Mouse (Mus musculus): ENCODE results near the gene Asic2. TPM values are rescaled to one million over a fixed set of nuclear protein-coding genes. Genes with fewer than 3 reads are reported as not detected.

The Asic2 gene
- polyA plus RNA-seq (2014; fragmentation: Nextera tagmentation; extraction: Ambion mirVana) = 8.7 and 11.4 TPM in 2 replicates

DNA sequence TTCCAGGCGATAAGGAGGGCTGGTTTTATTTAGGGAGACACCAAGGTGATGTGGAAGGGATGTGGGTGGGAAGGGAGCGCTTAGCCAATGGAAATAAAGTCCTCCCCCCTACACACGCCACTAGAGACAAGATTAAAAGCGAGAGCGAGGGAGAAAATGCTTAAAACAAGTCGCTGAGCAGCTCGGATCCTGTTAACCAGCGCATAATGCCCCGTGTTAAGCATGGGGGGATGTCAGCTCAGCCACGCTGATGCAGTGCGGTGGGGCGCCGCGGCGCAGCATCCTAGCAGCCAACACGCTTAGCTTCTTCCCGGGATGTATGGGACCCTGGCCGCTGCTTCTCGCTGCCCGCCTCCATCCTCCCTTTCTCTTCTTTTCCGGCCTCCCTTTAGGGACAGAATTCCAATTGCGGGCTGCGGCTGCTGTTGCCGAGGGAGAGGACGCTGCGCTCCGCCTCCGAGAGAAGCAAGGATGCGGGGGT lies at the start of gene Asic2:
Gene Asic2 (minus strand): TSS at position 57 of the 481 bp plus-strand sequence.
- ATAC-seq (ENCODE audit: low FRiP score, low TSS enrichment) = no peak
- H3K27ac ChIP-seq (replicated peaks; ENCODE audit: low read depth, low read length) = peak within 1 kb of the TSS; percentile 66

DNA sequence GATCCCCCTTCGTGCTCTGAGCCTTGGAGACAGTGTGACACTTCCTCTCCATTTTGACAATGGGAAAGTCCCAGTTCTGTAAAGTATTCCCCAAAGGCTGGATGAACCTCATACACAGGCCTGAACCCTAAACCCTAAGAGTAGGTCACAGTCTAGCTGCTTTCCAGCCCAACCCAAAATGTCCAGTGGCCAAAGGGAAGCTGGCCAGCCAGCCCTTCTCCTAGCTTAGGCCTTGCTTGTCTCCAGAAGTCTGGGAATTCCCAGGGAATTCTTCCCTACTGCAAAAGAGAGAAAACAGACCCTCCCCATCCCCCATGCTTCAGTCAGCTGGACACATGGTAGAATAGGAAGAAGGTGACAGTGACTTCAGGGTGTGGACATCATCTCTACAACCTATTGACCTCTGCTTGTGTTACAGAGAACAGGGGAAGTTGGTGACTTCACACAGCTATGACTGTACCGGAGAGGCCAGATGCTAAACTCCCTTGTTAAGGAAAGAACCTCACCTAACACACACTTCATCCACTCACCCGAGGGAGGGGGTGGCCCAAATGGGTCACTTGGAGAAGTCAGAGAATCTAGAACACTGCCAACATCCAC lies 48.0 kb upstream of the Asic2 start:
- H3K36me3 ChIP-seq (ENCODE audit: control insufficient read depth, insufficient read depth, low read length) = no peaks in the 10 kb centered on the region
- no peak for DNase-seq
- no peak for ATAC-seq (ENCODE audit: low FRiP score, low TSS enrichment)
- 84% methylated on average over 3 of the region's 3 CpGs for WGBS
- no peaks in the 10 kb centered on the region for H3K27me3 ChIP-seq (ENCODE audit: control insufficient read depth, insufficient read depth, low read length)
- H3K9me3 ChIP-seq (ENCODE audit: control insufficient read depth, low read length) = no peaks in the 10 kb centered on the region
- H3K4me3 ChIP-seq (replicated peaks; ENCODE audit: low read depth, low read length) = no peak overlapping the region
- H3K4me2 ChIP-seq (ENCODE audit: low read length) = no peak overlapping the region
- no peak overlapping the region for H3K27ac ChIP-seq (replicated peaks; ENCODE audit: low read depth, low read length)
- no peaks in the 10 kb centered on the region for H3K4me1 ChIP-seq (ENCODE audit: control insufficient read depth, insufficient read depth, low read length)
- no peak overlapping the region for H3K9ac ChIP-seq (replicated peaks; ENCODE audit: low read length)

More for the DNA sequence above, at the start of gene Asic2:
- Histone ChIP-seq H3K36me3 (ENCODE audit: control insufficient read depth, insufficient read depth, low read length) (no peaks in the 10 kb centered on the region), H3K9ac (replicated peaks; ENCODE audit: low read length) (peak within 1 kb of the TSS; percentile 66), H3K4me1 (ENCODE audit: control insufficient read depth, insufficient read depth, low read length) (peaks cover 35% of the 10 kb centered on the region), H3K4me2 (ENCODE audit: low read length) (peak within 1 kb of the TSS; percentile 83), H3K27me3 (ENCODE audit: control insufficient read depth, insufficient read depth, low read length) (no peaks in the 10 kb centered on the region), H3K4me3 (replicated peaks; ENCODE audit: low read depth, low read length) (peak within 1 kb of the TSS; percentile 50), H3K9me3 (ENCODE audit: control insufficient read depth, low read length) (no peaks in the 10 kb centered on the region)
- peak; percentile 83 for DNase-seq
- 1% methylated on average over 29 of the region's 29 CpGs for WGBS

DNA sequence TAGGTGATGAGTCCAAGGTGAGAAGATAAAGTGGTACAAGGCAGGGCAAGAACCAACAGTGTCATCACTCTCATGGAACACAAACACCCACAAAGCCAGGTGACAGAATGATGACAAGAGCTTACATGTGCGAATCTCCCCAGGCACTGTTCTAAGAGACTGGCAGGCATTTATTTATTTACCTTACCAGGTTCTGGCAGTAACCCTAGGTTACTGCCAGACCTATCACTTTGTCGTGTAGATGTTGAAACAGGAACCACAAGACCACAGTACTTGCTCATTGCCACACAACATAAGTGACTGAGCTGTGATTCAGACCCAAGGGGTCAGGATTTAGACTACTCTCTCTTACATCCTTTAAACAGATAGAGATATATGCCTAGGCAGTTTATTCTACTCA lies 46.8 kb upstream of the Asic2 start:
- ATAC-seq (ENCODE audit: low FRiP score, low TSS enrichment) (no peak), DNase-seq (no peak)
- Histone ChIP-seq H3K36me3 (ENCODE audit: control insufficient read depth, insufficient read depth, low read length) (no peaks in the 10 kb centered on the region), H3K9me3 (ENCODE audit: control insufficient read depth, low read length) (no peaks in the 10 kb centered on the region), H3K4me2 (ENCODE audit: low read length) (no peak overlapping the region), H3K27ac (replicated peaks; ENCODE audit: low read depth, low read length) (no peak overlapping the region), H3K4me3 (replicated peaks; ENCODE audit: low read depth, low read length) (no peak overlapping the region), H3K9ac (replicated peaks; ENCODE audit: low read length) (no peak overlapping the region), H3K27me3 (ENCODE audit: control insufficient read depth, insufficient read depth, low read length) (no peaks in the 10 kb centered on the region), H3K4me1 (ENCODE audit: control insufficient read depth, insufficient read depth, low read length) (no peaks in the 10 kb centered on the region)
- 80% methylated on average over 2 of the region's 2 CpGs for WGBS

DNA sequence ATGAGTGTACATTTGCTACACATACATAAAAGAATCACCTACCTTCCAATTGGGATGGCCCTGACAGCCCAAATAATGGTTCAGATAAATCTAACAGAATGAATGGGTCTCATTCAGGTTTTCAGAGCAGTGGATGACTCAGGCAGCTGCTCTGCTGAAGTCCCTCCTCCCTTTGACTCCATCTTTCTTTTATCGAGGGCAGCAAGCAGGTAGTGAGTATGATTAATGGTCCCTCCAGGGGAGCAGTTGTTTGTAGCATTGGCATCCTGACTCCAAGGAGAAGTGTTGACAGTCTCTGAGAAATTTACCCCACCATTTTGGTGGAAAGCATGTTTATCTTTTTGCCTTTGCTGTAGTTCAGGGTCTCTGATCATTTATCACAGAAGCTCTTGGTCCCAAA lies 45.5 kb upstream of the Asic2 start:
- WGBS = 74% methylated on average over 1 of the region's 1 CpGs
- no peak overlapping the region for H3K27ac ChIP-seq (replicated peaks; ENCODE audit: low read depth, low read length)
- H3K36me3 ChIP-seq (ENCODE audit: control insufficient read depth, insufficient read depth, low read length) = no peaks in the 10 kb centered on the region
- H3K9ac ChIP-seq (replicated peaks; ENCODE audit: low read length) = no peak overlapping the region
- no peak overlapping the region for H3K4me2 ChIP-seq (ENCODE audit: low read length)
- no peak for ATAC-seq (ENCODE audit: low FRiP score, low TSS enrichment)
- H3K27me3 ChIP-seq (ENCODE audit: control insufficient read depth, insufficient read depth, low read length) = no peaks in the 10 kb centered on the region
- no peaks in the 10 kb centered on the region for H3K4me1 ChIP-seq (ENCODE audit: control insufficient read depth, insufficient read depth, low read length)
- H3K4me3 ChIP-seq (replicated peaks; ENCODE audit: low read depth, low read length) = no peak overlapping the region
- no peak for DNase-seq
- no peaks in the 10 kb centered on the region for H3K9me3 ChIP-seq (ENCODE audit: control insufficient read depth, low read length)

DNA sequence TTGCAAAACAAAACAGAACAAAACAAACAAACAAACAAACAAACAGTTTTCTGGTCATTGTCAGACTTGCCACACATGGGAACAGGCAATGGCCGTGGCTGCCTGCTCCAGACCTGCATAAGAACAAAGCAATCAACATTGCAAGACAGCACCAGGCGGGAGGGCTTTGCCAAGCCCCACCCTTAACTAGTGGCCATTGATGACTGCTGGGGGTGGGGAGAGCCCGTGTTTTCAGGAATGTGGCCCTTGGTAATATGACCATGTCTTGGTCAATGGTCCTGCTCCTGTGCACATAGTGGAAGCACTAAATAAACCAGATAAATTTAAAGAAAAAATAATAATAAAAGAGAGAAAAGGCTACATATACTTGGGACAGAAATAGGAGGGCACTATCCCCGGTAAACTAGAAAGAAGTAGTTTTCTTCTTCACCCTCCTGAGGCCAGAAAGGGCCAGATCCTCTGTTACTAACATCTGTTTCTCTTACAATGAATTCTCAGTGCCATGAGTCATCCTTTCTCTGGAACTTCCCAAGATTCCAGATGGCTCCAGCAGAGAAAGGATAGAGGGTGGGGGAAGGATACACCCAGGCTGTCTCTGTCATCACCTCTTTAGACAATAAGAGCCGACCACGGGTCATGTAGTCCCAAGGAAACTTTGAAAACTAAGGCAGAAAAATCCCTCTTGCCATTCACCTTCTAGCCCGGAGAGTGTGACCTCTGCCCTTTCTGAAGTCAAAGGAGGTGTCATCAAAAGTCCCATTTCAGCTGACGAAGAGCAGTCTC lies 43.3 kb upstream of the Asic2 start:
- ATAC-seq (ENCODE audit: low FRiP score, low TSS enrichment) = no peak
- H3K9ac ChIP-seq (replicated peaks; ENCODE audit: low read length) = no peak overlapping the region
- WGBS = 60% methylated on average over 8 of the region's 8 CpGs
- H3K4me2 ChIP-seq (ENCODE audit: low read length) = no peak overlapping the region
- no peaks in the 10 kb centered on the region for H3K27me3 ChIP-seq (ENCODE audit: control insufficient read depth, insufficient read depth, low read length)
- no peaks in the 10 kb centered on the region for H3K4me1 ChIP-seq (ENCODE audit: control insufficient read depth, insufficient read depth, low read length)
- H3K4me3 ChIP-seq (replicated peaks; ENCODE audit: low read depth, low read length) = no peak overlapping the region
- DNase-seq = no peak
- H3K9me3 ChIP-seq (ENCODE audit: control insufficient read depth, low read length) = no peaks in the 10 kb centered on the region
- no peak overlapping the region for H3K27ac ChIP-seq (replicated peaks; ENCODE audit: low read depth, low read length)
- no peaks in the 10 kb centered on the region for H3K36me3 ChIP-seq (ENCODE audit: control insufficient read depth, insufficient read depth, low read length)

DNA sequence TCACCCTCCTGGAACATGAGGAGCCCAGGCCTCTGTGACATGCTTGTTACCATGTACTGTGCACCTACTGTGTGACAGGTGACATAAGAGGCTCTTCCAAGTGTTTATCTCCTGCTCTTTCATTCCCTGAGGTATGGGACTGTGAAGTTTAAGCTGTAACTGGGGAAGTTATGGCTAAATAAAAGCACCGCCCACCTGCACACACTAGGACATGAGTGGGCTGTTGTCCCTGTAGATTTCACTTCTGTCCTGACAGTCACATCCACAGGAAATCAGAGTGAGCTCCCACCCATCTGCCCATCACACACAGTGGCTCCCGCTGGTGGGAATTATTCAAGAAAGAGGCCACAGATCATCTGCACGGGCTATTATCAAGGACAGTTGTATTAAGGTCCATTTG lies 41.9 kb upstream of the Asic2 start:
- H3K36me3 ChIP-seq (ENCODE audit: control insufficient read depth, insufficient read depth, low read length) = no peaks in the 10 kb centered on the region
- H3K9me3 ChIP-seq (ENCODE audit: control insufficient read depth, low read length) = no peaks in the 10 kb centered on the region
- no peak overlapping the region for H3K4me3 ChIP-seq (replicated peaks; ENCODE audit: low read depth, low read length)
- no peak overlapping the region for H3K27ac ChIP-seq (replicated peaks; ENCODE audit: low read depth, low read length)
- no peaks in the 10 kb centered on the region for H3K27me3 ChIP-seq (ENCODE audit: control insufficient read depth, insufficient read depth, low read length)
- no peak overlapping the region for H3K4me2 ChIP-seq (ENCODE audit: low read length)
- ATAC-seq (ENCODE audit: low FRiP score, low TSS enrichment) (no peak), DNase-seq (no peak)
- H3K4me1 ChIP-seq (ENCODE audit: control insufficient read depth, insufficient read depth, low read length) = no peaks in the 10 kb centered on the region
- 95% methylated on average over 3 of the region's 3 CpGs for WGBS
- H3K9ac ChIP-seq (replicated peaks; ENCODE audit: low read length) = no peak overlapping the region

DNA sequence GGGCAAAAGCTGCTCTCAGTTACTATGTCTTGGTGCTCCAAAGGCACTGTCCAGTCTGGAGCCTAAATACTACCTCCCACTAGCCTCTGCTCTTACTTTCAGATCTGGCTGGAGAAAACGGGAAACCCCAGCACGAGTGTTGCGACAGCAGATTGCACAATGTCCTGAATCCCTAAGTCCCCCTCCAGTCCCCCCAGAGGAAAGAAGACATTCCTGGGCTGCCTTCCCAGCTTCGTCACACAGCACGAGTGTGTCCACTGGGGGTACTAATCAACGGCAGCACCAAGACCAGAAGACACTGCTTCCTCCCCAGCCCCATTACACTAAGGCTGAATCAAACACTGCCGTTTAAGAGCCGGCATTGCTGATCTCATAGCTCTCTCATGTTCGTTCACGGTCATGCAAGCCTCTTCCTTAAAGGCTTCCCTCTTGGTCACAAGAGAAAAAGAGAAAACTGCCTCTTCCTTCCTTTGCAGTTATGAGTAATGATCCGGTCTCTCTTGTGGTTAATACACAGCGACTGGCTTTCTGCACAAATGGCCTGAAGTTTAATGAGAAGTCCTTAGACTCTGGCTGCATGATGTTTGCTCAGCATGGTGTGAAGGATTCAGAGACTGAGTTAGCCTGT lies 38.7 kb upstream of the Asic2 start:
- Histone ChIP-seq H3K27ac (replicated peaks; ENCODE audit: low read depth, low read length) (no peak overlapping the region), H3K4me1 (ENCODE audit: control insufficient read depth, insufficient read depth, low read length) (no peaks in the 10 kb centered on the region), H3K4me2 (ENCODE audit: low read length) (no peak overlapping the region), H3K9ac (replicated peaks; ENCODE audit: low read length) (no peak overlapping the region), H3K27me3 (ENCODE audit: control insufficient read depth, insufficient read depth, low read length) (no peaks in the 10 kb centered on the region), H3K4me3 (replicated peaks; ENCODE audit: low read depth, low read length) (no peak overlapping the region), H3K36me3 (ENCODE audit: control insufficient read depth, insufficient read depth, low read length) (no peaks in the 10 kb centered on the region), H3K9me3 (ENCODE audit: control insufficient read depth, low read length) (no peaks in the 10 kb centered on the region)
- ATAC-seq (ENCODE audit: low FRiP score, low TSS enrichment) (no peak), DNase-seq (no peak)
- 61% methylated on average over 12 of the region's 12 CpGs for WGBS

DNA sequence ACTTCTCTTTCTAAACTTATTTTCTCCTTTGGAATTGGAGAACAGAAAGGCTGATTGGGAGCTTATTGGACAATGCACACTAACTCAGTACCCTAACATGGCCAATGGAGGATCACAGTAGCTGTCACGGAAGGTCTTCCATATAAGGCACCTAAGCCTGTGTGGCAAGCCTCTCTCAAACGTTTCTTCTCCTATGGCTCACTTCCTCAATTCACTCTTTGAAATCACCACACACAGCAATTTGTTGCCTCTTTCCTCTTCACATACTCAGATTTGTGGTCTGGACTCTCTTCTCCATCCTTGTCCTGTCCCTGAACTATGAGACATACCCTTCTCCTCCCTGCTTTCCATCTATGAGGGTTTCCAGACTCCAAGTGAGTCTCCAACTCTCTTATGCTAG lies 36.6 kb upstream of the Asic2 start:
- Histone ChIP-seq H3K36me3 (ENCODE audit: control insufficient read depth, insufficient read depth, low read length) (no peaks in the 10 kb centered on the region), H3K27me3 (ENCODE audit: control insufficient read depth, insufficient read depth, low read length) (no peaks in the 10 kb centered on the region), H3K4me2 (ENCODE audit: low read length) (no peak overlapping the region), H3K9me3 (ENCODE audit: control insufficient read depth, low read length) (no peaks in the 10 kb centered on the region), H3K27ac (replicated peaks; ENCODE audit: low read depth, low read length) (no peak overlapping the region), H3K9ac (replicated peaks; ENCODE audit: low read length) (no peak overlapping the region), H3K4me1 (ENCODE audit: control insufficient read depth, insufficient read depth, low read length) (no peaks in the 10 kb centered on the region), H3K4me3 (replicated peaks; ENCODE audit: low read depth, low read length) (no peak overlapping the region)
- ATAC-seq (ENCODE audit: low FRiP score, low TSS enrichment) (no peak), DNase-seq (no peak)
- WGBS = 80% methylated on average over 2 of the region's 2 CpGs
